Mouse (Mus musculus) limb, embryonic 12.5 days (tissue): ENCODE measurements around the gene Smcr8. TPM values are rescaled to one million over a fixed set of nuclear protein-coding genes. Genes with fewer than 3 reads are reported as not detected.
"Not testable (repeated sequence)": the region's sequence is repeated elsewhere in the genome, so short reads cannot be mapped to it uniquely, and the experiment has no call there.

Experiments
- ATAC-seq: fragments of 200-750 bp; cut with Nextera tagmentation; 2 replicates; pipeline ENCODE4 v1.8.0; 2017; ENCODE audit warnings: low read depth, moderate TSS enrichment; ENCODE audit not compliant: insufficient number of reproducible peaks, insufficient read depth, low FRiP score, low TSS enrichment
- H3K27ac ChIP-seq: fragments of 300-500 bp; sonication (generic); 2 replicates; pipeline ENCODE4 v1.5.1; 2016; ENCODE audit warnings: mild to moderate bottlenecking, moderate library complexity
- H3K27me3 ChIP-seq: fragments of 300-500 bp; sonication (generic); 2 replicates; pipeline ENCODE4 v1.6.1; 2016; ENCODE audit warnings: mild to moderate bottlenecking, moderate library complexity
- H3K36me3 ChIP-seq: fragments of 300-500 bp; sonication (generic); 2 replicates; pipeline ENCODE4 v1.6.1; 2016; ENCODE audit warnings: mild to moderate bottlenecking, moderate library complexity
- H3K4me1 ChIP-seq: fragments of 300-500 bp; sonication (generic); replicated peaks from 2 replicates; pipeline ENCODE4 v1.6.1; 2016
- H3K4me2 ChIP-seq: fragments of 300-500 bp; sonication (generic); 2 replicates; pipeline ENCODE4 v1.6.1; 2016; ENCODE audit warnings: mild to moderate bottlenecking, moderate library complexity
- H3K4me3 ChIP-seq: fragments of 300-500 bp; sonication (generic); replicated peaks from 2 replicates; pipeline ENCODE4 v1.5.1; 2016; ENCODE audit warnings: mild to moderate bottlenecking
- H3K9ac ChIP-seq: fragments of 300-500 bp; sonication (generic); replicated peaks from 2 replicates; pipeline ENCODE4 v1.6.1; 2016; ENCODE audit warnings: mild to moderate bottlenecking, moderate library complexity
- H3K9me3 ChIP-seq: fragments of 300-500 bp; sonication (generic); 2 replicates; pipeline ENCODE4 v1.6.1; 2016; ENCODE audit warnings: mild to moderate bottlenecking, moderate library complexity
- WGBS: fragments of 180-500 bp; shearing (Covaris S2); methylation state at CpG from one replicate; pipeline ENCODE4 v1.1.7; 2016; 5-methylcytosine and 5-hydroxymethylcytosine counted together
- polyA plus RNA-seq: library from polyadenylated mRNA; unstranded; fragments of >200 nt; fragmentation: Nextera tagmentation; extraction: Ambion mirVana; gene quantifications from 2 replicates; pipeline ENCODE4 v1.2.1, GENCODE M21; 2016

Gene Smcr8
- polyA plus RNA-seq, 1 experiment from 2014 or later, result 6.3 TPM

DNA sequence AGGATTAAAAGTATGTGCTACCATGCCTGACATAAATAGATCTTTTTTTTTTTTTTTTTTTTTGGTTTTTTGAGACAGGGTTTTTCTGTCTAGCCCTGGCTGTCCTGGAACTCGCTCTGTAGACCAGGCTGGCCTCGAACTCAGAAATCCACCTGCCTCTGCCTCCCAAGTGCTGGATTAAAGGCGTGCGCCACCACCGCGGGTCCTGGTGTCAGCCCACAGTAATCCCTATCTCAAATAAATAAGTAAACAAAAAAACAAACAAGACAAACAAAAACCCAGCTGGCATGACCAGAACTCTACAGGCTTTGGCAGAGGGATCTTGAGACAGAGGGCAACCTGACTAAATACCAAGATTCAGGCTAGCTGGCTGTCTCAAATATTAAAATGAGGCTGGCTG, 34.3 kb downstream of the Smcr8 start, which contains the start of gene Shmt1:
Shmt1 (minus strand) TSS at position 101 of the 400 bp plus-strand sequence.
- H3K27ac ChIP-seq, H3K9me3 ChIP-seq, ATAC-seq, H3K36me3 ChIP-seq, H3K27me3 ChIP-seq: not testable (repeated sequence)
- H3K4me3 ChIP-seq, result peak within 1 kb of the TSS; percentile 51
- H3K9ac ChIP-seq, result peak within 1 kb of the TSS; percentile 56
- H3K4me1 ChIP-seq, result peaks cover 20% of the 10 kb centered on the region
- WGBS, result 27% methylated on average over 6 of the region's 6 CpGs
- H3K4me2 ChIP-seq, result peak within 1 kb of the TSS; percentile 79

DNA sequence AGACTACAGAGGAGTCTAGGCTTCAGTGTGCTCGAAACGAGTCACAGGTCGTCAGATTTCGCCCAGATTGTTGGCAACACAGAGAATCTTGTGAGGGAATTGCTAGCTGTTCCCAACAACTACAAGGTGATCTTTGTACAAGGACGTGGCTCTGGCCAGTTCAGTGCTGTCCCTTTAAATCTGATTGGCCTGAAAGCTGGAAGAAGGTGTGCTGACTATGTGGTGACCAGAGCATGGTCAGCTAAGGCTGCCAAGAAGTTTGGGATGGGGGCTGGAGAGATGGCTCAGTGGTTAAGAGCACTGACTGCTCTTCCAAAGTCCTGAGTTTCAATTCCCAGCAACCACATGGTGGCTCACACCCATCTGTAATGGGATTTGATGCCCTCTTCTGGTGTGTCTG, 39.1 kb downstream of the Smcr8 start:
- H3K27ac ChIP-seq, result no peak overlapping the region
- 74% methylated on average over 5 of the region's 5 CpGs for WGBS
- H3K9ac ChIP-seq, result no peak overlapping the region
- peaks cover 4% of the 10 kb centered on the region; the same call in 1 of the 2 replicates for H3K27me3 ChIP-seq
- no peaks in the 10 kb centered on the region for H3K9me3 ChIP-seq
- no peak for ATAC-seq
- H3K4me2 ChIP-seq, result no peak overlapping the region
- no peaks in the 10 kb centered on the region for H3K4me1 ChIP-seq
- H3K4me3 ChIP-seq, result no peak overlapping the region
- no peaks in the 10 kb centered on the region for H3K36me3 ChIP-seq

GRCm38 (mm10) chr11:60823771-60824170, 46.4 kb downstream of the Smcr8 start:
- H3K27me3 ChIP-seq, result no peaks in the 10 kb centered on the region
- no peaks in the 10 kb centered on the region for H3K36me3 ChIP-seq
- no peaks in the 10 kb centered on the region for H3K9me3 ChIP-seq
- no peak overlapping the region for H3K4me2 ChIP-seq
- no peak overlapping the region for H3K4me3 ChIP-seq
- H3K27ac ChIP-seq, result no peak overlapping the region
- 61% methylated on average over 2 of the region's 2 CpGs for WGBS
- no peak overlapping the region for H3K9ac ChIP-seq
- ATAC-seq, result no peak
- H3K4me1 ChIP-seq, result no peaks in the 10 kb centered on the region

DNA sequence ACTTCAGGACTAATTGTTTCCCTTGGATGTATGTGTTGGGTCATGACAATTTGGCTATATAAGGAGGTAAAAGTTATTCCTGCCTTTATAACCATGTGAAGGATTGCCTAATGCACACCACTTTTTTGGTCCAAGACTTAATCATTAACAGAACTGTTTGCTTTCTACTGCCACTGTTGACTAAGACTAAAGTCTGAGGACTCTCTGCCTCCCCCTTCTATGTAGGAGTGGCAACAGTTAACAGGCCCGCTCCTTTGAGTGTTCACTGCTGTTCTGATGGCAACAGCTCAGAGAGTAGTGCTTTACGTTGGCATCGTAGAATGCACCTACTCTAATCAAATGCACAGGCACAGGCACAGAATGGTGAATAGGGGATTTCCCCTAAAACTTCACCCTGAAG, 47.9 kb downstream of the Smcr8 start:
- no peaks in the 10 kb centered on the region for H3K4me1 ChIP-seq
- H3K9ac ChIP-seq, result no peak overlapping the region
- no peaks in the 10 kb centered on the region for H3K27me3 ChIP-seq
- ATAC-seq, result no peak
- no peaks in the 10 kb centered on the region for H3K36me3 ChIP-seq
- WGBS, result 79% methylated on average over 3 of the region's 3 CpGs
- no peak overlapping the region for H3K4me2 ChIP-seq
- H3K9me3 ChIP-seq, result no peaks in the 10 kb centered on the region
- H3K27ac ChIP-seq, result no peak overlapping the region
- H3K4me3 ChIP-seq, result no peak overlapping the region

GRCm38 (mm10) chr11:60826700-60827099, 49.4 kb downstream of the Smcr8 start:
- 55% methylated on average over 1 of the region's 1 CpGs for WGBS
- Histone ChIP-seq H3K4me3 (no peak overlapping the region), H3K9me3 (no peaks in the 10 kb centered on the region), H3K36me3 (no peaks in the 10 kb centered on the region), H3K27me3 (no peaks in the 10 kb centered on the region), H3K4me1 (peaks cover 6% of the 10 kb centered on the region), H3K27ac (no peak overlapping the region), H3K4me2 (no peak overlapping the region), H3K9ac (no peak overlapping the region)
- ATAC-seq, result no peak

DNA sequence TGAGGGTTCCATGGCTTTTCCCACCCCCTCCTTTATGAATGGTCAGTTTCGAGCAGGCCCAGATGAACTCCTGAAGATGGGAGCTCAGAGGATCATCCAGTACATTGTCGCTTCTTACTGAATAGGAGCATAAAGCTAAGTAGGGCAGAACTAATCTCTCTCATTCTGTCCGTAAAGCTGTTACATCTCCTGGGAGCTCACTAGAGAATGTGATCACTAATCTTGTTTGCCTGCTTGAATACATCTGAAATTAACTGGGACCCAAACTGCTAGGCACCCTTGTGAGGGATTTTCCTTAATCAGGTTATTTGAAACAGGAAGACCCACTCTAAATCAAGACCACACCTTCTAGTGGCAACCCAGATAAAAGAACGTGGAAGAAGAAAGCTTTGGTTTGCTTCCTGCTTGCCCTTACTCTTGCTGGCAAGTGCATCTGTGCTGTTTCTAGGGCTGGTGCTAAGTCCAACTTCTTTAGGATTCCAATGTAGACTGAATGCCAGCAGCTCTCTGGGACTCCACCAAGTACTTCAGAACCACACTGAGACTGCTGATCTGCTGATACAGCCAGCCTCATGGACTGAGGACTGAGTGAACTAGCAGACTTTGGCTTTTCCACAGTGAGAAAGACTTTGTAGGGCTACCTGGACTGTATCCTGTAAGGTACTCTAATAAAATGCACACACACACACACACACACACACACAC, 50.1 kb downstream of the Smcr8 start:
- ATAC-seq, result no peak
- no peak overlapping the region for H3K4me2 ChIP-seq
- H3K4me3 ChIP-seq, result no peak overlapping the region
- H3K9ac ChIP-seq, result no peak overlapping the region
- H3K4me1 ChIP-seq, result peaks cover 6% of the 10 kb centered on the region
- H3K36me3 ChIP-seq, result no peaks in the 10 kb centered on the region
- 69% methylated on average over 4 of the region's 4 CpGs for WGBS
- no peak overlapping the region for H3K27ac ChIP-seq
- H3K9me3 ChIP-seq, result no peaks in the 10 kb centered on the region
- no peaks in the 10 kb centered on the region for H3K27me3 ChIP-seq

- no peak overlapping the region for H3K4me2 ChIP-seq
- peaks cover 6% of the 10 kb centered on the region for H3K4me1 ChIP-seq
- H3K9me3 ChIP-seq, result no peaks in the 10 kb centered on the region
- no peak overlapping the region for H3K4me3 ChIP-seq
- no peak overlapping the region for H3K27ac ChIP-seq
- no peak for ATAC-seq
- H3K36me3 ChIP-seq, result no peaks in the 10 kb centered on the region
- no peak overlapping the region for H3K9ac ChIP-seq
- H3K27me3 ChIP-seq, result no peaks in the 10 kb centered on the region
- WGBS, result 35% methylated on average over 2 of the region's 2 CpGs
These were observed 51.6 kb downstream of the Smcr8 start for GRCm38 (mm10) chr11:60828903-60829302.

DNA sequence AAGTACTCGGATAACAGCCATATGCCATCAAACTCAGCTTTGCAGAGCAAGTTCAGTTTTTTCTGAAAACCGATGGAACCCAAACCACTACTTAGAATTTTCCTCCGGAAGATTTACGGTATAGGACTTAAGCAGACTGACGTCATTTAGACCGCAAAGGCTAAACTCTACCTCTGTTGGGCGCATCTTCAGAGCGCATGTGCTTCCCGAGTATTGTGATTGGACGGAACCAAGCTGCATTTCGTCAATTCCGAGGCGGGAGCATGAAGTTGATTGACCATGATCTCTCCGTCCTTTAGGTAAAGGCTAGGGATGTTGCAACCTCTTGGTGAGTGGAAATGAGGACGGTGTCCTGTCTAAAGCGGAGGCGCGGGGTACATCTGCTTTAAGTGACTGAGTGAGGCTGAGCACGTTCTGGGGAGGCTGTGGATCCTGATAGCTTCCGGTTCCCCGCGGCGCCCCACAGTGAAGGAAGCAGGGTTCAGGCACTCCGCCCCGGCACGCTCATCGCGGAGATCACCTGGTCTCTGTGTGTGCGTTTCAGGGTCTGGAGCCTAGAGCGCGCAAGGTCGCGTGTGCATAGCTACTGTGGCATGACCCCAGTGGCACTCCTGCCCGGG, 53.2 kb downstream of the Smcr8 start, which contains the start of gene Dhrs7b:
Dhrs7b (plus strand) TSS at position 199 of the 620 bp plus-strand sequence.
- Histone ChIP-seq H3K9ac (peak within 1 kb of the TSS; percentile 72), H3K9me3 (no peaks in the 10 kb centered on the region)
- WGBS, result under 1% methylated on average over 34 of the region's 34 CpGs

GRCm38 (mm10) chr11:60836897-60837296, 59.6 kb downstream of the Smcr8 start:
- H3K4me2 ChIP-seq, result no peak overlapping the region
- no peak overlapping the region for H3K4me3 ChIP-seq
- WGBS, result 91% methylated on average over 6 of the region's 6 CpGs
- no peak overlapping the region for H3K9ac ChIP-seq
- H3K9me3 ChIP-seq, result no peaks in the 10 kb centered on the region
- H3K27me3 ChIP-seq, result no peaks in the 10 kb centered on the region
- no peaks in the 10 kb centered on the region; the same call in 1 of the 2 replicates for H3K36me3 ChIP-seq
- no peak for ATAC-seq
- no peaks in the 10 kb centered on the region for H3K4me1 ChIP-seq
- H3K27ac ChIP-seq, result no peak overlapping the region

More for the DNA sequence above, 53.2 kb downstream of the Smcr8 start, which contains the start of gene Dhrs7b:
- H3K4me3 ChIP-seq, result peak within 1 kb of the TSS; percentile 71
- peak within 1 kb of the TSS; percentile 77 for H3K4me2 ChIP-seq
- H3K4me1 ChIP-seq, result peaks cover 6% of the 10 kb centered on the region
- H3K36me3 ChIP-seq, result no peaks in the 10 kb centered on the region
- ATAC-seq, result peak; percentile 89
- H3K27ac ChIP-seq, result peak within 1 kb of the TSS; percentile 51; the same call in 1 of the 2 replicates
- no peaks in the 10 kb centered on the region for H3K27me3 ChIP-seq
